Mouse (Mus musculus) Patski (cell line): ENCODE results near the gene CN725425. TPM values are rescaled to one million over a fixed set of nuclear protein-coding genes. Genes with fewer than 3 reads are reported as not detected.

Experiments used
- ATAC-seq: fragments of 100-300 bp; one replicate; pipeline ENCODE4 v1.8.0; 2021
- CTCF ChIA-PET: fragments of 350-600 bp; sonication (Branson Sonifier 250); formaldehyde crosslinking; loops from one replicate; lab custom pipeline; 2022; ENCODE audit warnings: inconsistent platforms; lab: Charles Lee
- POLR2A ChIA-PET: fragments of 350-600 bp; sonication (Branson Sonifier 250); formaldehyde crosslinking; loops from one replicate; lab custom pipeline; 2022; ENCODE audit warnings: antibody characterized with exemption, inconsistent platforms; lab: Charles Lee
- DNase-seq: peaks from one replicate; pipeline ENCODE4 v3.0.0-alpha.2; 2011; ENCODE audit warnings: low read depth, low spot score
- H3K27me3 ChIP-seq: fragments of 371-371 bp; one replicate; pipeline ENCODE4 v1.5.1; 2021
- CTCF ChIP-seq: fragments of 100-300 bp; IDR thresholded peaks from one replicate; pipeline ENCODE4 v1.5.1; 2021
- in situ Hi-C: fragments of 300-500 bp; cut with MboI; formaldehyde crosslinking; loops from 3 replicates; pipeline ENCODE4 v1.11.1; 2018; ENCODE audit warnings: low pct_unique_long_range_greater_than_20kb, mixed read lengths
- polyA plus RNA-seq: library from polyadenylated mRNA; unstranded; gene quantifications from one replicate; pipeline ENCODE4 v1.2.3, GENCODE M21; 2021

The CN725425 gene
- polyA plus RNA-seq, 1 experiment from 2014 or later: not detected

DNA sequence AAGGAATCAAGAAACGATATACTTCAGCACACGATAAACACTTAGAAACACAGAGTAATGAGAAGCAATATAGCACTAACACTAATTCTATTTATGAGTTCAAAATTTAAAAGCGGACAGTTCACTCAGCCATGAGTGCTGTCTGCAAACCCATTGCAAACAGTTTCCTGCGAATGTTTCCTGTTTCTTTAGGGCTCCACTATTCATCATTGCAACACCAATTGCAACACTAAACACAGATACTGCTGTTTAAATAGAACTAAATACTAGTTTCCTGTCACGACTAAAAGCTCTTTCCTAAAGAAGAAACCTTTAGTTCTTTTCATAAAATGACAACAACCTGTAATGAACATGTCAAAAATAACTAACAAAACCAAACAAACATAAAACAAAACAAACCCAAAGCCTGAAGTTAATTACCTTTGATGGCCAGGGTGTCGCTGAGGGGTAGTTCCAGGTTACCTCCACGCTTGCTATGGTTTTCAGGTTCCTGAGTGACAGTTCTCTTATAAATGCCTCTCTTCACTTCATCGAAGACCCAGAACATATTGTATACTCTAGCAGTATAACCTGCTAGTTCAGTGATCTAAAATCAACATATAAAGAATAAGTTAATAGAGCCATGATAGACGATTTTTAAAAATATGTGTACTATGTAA lies 20.5 kb upstream of the CN725425 start:
- ChIA-PET POLR2A (no interaction called here), CTCF (no interaction called here)
- H3K27me3 ChIP-seq: peaks cover 17% of the 10 kb centered on the region
- ATAC-seq: no peak
- in situ Hi-C loops: no loop called here
- no peak for DNase-seq
- no peak for TF ChIP-seq CTCF

DNA sequence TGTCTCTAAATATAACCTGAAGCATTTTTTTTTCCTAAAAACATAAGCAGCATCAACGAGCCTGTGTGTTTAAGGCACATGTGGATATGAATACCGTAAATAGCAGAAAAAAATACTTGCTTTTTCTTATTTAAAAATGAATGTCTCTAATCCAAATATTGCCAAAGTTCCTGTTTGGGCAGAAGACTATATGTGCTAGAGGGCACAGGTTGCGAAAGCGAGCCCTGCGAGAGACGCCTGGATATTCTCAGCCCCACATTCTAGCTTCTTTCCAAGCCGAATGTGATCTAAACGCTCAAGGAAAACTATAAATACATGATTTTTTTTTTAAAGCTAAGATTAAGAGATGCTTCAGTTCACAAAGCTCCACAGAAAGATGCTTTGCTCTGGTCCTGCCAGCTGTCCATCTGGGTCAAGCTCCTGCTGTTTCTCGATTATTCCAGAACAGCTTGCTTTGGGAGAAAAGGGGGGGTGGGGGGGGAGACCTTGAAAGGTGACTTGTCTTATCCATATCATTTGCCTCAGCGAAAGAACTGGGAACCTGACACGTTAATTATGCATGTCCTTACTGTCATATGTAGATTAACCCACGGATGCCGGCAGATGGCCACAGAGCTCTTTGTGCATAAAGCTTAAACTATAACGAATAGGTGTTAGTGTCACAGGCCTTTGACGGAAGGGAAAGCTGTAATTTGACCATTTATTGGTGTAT lies 19.2 kb upstream of the CN725425 start:
- in situ Hi-C loops: no loop called here
- POLR2A ChIA-PET: no interaction called here
- DNase-seq (no peak), ATAC-seq (no peak)
- CTCF ChIA-PET: interaction anchor here (1.0 to 1.9 kb wide), 2 partner anchors 13 to 16 kb away, joined by 3 to 7 read pairs; no protein-coding TSS in a partner anchor
- TF ChIP-seq CTCF: no peak
- H3K27me3 ChIP-seq: peaks cover 8% of the 10 kb centered on the region

DNA sequence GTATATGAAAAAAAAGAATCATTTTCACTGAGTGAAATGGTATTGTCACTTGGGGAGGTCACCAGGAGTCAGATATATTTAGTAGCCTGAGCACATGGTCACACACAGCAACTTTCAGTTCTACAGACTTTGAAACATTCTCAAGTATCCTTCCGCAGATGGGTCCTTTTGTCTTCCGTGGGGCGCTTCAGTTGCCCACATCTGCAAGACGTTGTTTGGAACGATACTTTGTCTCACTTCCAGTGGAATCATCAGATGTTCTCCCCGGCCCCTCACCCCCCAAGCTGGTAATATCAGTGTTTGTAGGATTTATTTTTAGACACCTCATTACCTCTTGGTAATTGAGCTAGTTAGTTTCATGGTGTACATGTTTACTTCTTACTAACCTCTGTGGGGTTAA lies 12.9 kb upstream of the CN725425 start:
- in situ Hi-C loops: no loop called here
- peaks cover 17% of the 10 kb centered on the region for H3K27me3 ChIP-seq
- DNase-seq (no peak), ATAC-seq (no peak)
- TF ChIP-seq CTCF: no peak
- POLR2A ChIA-PET: interaction anchor here (0.7 kb wide), 1 partner anchor 24 kb away, joined by 3 read pairs; no protein-coding TSS in a partner anchor
- CTCF ChIA-PET: no interaction called here

DNA sequence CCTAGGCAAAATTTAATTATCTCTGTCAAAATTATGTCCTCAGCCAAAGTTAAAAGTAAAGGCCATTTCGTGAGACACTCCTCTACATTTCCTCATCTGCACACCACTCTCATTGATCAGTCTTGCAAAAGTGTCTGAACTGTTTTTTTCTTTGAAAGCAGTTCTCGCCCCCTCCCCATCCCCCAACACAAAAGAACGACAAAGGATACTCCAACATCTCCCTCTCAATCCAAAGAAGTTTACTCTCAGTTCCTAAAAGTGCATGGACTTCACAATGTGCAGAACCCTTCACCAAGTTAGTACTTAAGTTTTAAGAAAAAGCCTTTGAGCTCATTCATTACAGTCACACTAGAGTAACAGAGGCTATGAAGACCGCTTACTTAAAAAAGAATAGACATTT lies 9.3 kb upstream of the CN725425 start:
- ChIA-PET POLR2A (no interaction called here), CTCF (interaction anchor here (0.6 kb wide), 1 partner anchor 26 kb away, joined by 3 read pairs; no protein-coding TSS in a partner anchor)
- in situ Hi-C loops: no loop called here
- ATAC-seq (no peak), DNase-seq (no peak)
- no peak for TF ChIP-seq CTCF
- peaks cover 27% of the 10 kb centered on the region for H3K27me3 ChIP-seq

DNA sequence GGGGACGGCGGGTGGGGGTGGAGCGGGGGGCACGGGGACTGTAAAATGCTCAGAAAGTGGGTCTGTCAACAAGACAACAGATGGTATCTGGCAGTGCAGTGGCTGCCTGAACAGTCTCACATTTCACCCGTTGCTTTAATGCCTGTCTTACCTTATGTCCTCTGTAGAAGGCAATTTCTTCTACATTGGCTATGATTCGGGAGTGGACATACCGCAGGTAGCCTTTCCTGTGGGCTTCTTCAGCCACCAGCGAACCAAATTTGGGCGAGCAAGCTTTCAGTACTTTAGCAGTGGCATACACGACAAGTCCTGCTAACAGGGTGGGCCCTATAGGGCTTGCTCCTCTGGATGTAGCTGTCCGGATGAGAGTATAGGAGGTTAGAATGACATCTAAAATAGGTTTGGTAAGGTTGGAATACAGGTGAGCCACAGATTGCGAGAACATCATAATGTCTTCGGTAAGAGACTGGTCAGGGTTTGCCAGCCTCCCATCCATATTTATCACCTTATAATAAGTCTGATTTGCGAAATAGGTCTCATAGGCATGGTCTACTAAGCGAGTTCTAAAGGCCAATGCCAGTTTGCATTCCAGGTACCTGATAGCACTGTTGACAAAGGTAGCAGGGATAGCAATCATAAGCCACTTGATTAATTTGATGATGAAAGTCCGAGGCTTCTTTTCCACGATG lies 8.6 kb upstream of the CN725425 start:
- peaks cover 27% of the 10 kb centered on the region for H3K27me3 ChIP-seq
- ATAC-seq (no peak), DNase-seq (no peak)
- ChIA-PET CTCF (interaction anchor here (0.6 to 1.2 kb wide), 3 partner anchors 9 to 26 kb away, joined by 3 read pairs; no protein-coding TSS in a partner anchor), POLR2A (no interaction called here)
- TF ChIP-seq CTCF: no peak
- in situ Hi-C loops: no loop called here

DNA sequence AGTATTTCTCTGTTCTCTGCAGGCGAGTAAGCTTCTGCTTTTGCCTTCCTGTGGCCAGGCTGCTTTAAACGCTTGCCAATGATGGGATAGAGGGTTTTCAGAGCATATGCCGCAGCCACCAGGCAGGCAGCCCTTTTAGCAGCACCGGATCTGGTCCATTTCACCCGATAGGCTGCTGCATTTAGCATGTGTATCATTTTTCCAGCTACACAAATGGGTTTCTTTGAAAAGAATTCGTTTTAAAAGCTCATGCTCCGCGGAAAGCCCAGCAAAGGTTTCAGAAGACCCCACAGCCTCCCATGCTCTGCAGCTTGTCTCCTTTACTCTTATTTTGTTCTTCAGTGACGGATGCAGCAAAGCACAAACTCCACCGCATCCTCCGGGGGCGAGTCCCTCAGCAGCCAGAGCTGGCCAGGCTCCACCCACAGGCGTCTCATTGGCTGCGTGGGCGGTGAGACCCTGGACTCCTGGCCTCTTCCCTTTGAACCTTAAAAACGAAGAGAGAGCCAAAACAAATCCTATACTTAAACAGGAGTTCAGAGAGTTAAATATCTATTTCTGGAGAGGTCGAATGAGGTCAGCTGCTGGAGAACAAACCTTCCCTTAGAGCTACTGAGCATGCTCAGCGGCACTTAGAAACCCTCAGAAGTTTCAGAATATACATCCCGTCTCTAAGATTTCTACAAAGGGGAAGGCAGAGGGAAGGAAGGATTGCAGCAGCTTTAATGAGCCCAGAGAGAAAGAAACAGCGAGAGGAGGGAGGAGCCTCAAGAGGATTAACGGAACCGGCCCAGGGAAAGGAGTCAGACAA lies 7.7 kb upstream of the CN725425 start, which contains the start of gene Abcd2:
Gene Abcd2 (minus strand): TSS at position 388 of the 811 bp plus-strand sequence.
- POLR2A ChIA-PET: no interaction called here
- CTCF ChIA-PET: interaction anchor here (1.0 to 1.4 kb wide), 5 partner anchors 10 to 53 kb away, joined by 3 read pairs; no protein-coding TSS in a partner anchor
- peak; percentile 87 for ATAC-seq
- in situ Hi-C loops: no loop called here
- TF ChIP-seq CTCF: no peak
- no peak for DNase-seq
- peaks cover 30% of the 10 kb centered on the region for H3K27me3 ChIP-seq

DNA sequence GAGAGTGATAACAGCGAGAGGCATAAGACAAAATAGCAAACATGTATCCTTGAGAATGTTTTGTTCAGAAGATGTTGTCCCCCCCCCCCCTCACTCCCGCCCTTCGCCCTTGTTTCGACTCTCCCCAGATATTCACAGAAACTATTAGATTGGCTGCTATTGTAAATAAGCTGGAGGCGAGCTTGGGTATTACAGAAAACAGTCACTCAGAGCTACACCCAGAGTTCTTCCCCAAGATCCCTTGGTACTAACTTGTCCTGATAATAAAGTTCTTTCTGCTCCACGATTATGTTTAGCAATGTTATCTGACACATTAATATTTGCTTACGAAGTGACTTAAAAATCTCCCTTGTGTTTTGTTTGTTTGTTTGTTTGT lies 7.1 kb upstream of the CN725425 start:
- peaks cover 30% of the 10 kb centered on the region for H3K27me3 ChIP-seq
- ChIA-PET CTCF (interaction anchor here (1.0 to 1.4 kb wide), 3 partner anchors 22 to 53 kb away, joined by 3 read pairs; no protein-coding TSS in a partner anchor), POLR2A (interaction anchor here (0.6 kb wide), 1 partner anchor 82 kb away, joined by 5 read pairs; no protein-coding TSS in a partner anchor)
- no peak for TF ChIP-seq CTCF
- ATAC-seq (peak; percentile 55), DNase-seq (no peak)
- in situ Hi-C loops: no loop called here

DNA sequence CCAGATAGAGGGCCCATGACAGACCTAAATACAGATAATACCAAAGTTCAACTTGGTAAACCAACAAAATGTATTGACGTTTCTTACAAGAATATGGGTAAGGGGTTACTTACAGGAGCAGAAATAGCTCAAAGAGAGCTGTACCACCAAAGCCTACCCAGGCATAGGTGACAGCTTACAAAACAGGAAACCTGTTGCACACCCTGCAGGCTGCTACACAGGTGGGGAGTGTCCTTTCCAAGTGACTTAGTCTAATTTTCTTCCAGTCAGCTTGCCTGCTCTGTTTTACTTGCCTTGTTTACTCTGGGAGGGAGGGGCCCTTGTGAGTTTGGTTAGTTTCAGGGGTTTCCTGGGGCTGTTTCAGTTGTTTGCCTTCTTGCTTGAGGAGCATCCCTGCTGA lies 1.5 kb downstream of the CN725425 start:
- ATAC-seq (no peak), DNase-seq (no peak)
- POLR2A ChIA-PET: no interaction called here
- in situ Hi-C loops: no loop called here
- CTCF ChIA-PET: no interaction called here
- peaks cover 3% of the 10 kb centered on the region for H3K27me3 ChIP-seq
- no peak for TF ChIP-seq CTCF

DNA sequence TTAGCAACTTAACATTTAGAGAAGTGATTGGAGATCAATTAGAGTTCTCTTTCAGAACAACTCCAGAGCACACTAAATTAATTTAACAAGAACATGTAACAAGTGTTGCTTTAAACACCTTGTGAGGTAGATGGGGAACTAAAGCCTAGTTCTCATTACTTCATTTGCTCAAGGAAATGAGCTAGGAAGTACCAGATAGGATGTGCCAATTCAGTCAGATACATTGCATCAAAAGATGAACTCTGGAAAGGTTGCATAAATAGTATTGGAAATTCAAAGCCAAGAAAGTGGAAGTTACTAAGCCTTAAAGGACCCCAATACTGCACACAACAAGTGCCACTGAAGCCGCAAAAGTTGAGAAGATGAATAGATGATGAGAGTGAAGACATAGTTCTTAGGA lies 3.2 kb downstream of the CN725425 start:
- POLR2A ChIA-PET: no interaction called here
- H3K27me3 ChIP-seq: peaks cover 4% of the 10 kb centered on the region
- in situ Hi-C loops: no loop called here
- no peak for ATAC-seq
- no peak for DNase-seq
- CTCF ChIA-PET: no interaction called here
- no peak for TF ChIP-seq CTCF

DNA sequence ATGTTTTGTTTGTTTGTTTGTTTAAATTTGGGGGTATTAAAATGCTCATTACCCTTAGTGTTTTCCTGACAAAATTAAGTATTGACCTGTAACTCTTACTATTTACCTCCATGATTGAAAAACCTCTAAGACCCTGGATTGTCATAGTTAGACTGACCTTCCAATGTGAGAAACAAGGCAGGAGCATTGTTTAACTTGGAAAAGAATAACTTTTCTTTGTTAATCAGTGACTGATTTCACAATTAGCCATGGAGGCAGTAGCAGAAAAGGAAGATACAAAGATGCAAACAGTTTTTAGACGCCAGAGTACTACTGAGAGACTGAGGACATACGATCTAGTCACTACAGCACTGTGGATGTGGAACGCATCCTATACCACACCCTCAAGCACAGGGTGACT lies 4.2 kb downstream of the CN725425 start:
- in situ Hi-C loops: no loop called here
- DNase-seq (no peak), ATAC-seq (no peak)
- ChIA-PET CTCF (interaction anchor here (0.8 kb wide), 1 partner anchor 12 kb away, joined by 3 read pairs; the partner anchor contains the start of gene Abcd2), POLR2A (no interaction called here)
- TF ChIP-seq CTCF: no peak
- H3K27me3 ChIP-seq: peaks cover 8% of the 10 kb centered on the region
